12 mouse cellular contexts compared by ENCODE assay signal in the genomic region with DNA sequence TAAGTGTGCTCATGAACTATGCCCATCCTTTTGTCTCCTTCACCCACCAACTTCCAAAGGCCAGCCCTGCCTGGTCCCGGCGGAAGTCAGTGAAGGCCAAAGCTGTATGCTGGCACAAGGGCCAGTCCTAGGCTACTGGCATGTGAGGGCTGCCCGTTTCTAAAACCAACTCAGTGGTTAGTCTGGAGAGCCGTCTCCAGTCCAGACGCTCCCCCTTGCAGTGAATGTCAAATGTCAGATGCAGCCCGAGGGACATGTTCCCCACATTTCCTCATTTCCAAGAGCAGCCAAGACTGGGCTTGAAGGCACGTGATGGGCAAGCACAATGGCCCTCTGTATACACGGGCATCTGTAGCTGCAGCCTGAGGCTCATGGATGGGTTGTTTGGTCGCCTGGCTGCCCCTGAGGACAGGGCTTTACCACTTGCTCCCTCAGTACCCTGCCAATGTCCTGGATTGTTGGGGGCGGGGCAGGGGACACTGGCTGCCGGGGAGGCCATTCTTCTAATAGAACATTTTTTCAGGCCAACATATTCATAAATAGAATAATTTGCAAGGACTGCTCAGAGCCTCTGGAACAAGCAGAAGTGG. TPM values are rescaled to one million over a fixed set of nuclear protein-coding genes. Genes with fewer than 3 reads are reported as not detected.
A peak's percentile ranks its signal among the peaks of the same experiment; 100 is the strongest.
DNase-seq lines count a peak whose midpoint lies in the region; TF ChIP-seq lines count a peak whose summit lies in the region.
"Had no signal": no experiment of that assay in that cellular context is flagged by ENCODE, and none has a peak within 500 bp of the region (broad histone marks: within the 10 kb centered on the region; RNA-seq: fewer than 3 reads in every experiment).

No protein-coding gene starts in this region.

- intact Hi-C loops in gastrocnemius, postnatal 36 days (cut with DNase I), result no loop called here

- DNase-seq in gastrocnemius, postnatal 10 days, result peak; percentile 24
- no peak for DNase-seq in gastrocnemius, postnatal 36 days
- no peak for DNase-seq in layer of hippocampus, adult 2 months (ENCODE audit: low spot score in 2 of 2)
- no peak for DNase-seq in layer of hippocampus, postnatal 25 days (ENCODE audit: extremely low spot score in 1 of 2, low spot score in 1 of 2)
- DNase-seq in Muller cell, postnatal 12 days (ENCODE audit: inconsistent ontology term), result peak; percentile 94
- DNase-seq in fibroblast of lung, adult 2 months (ENCODE audit: low read depth), result peak; percentile 65
- DNase-seq in liver, result no peak
- DNase-seq: adrenal gland, adult 2 months; kidney, adult 11 months; layer of hippocampus, postnatal 36 days; thymus, postnatal 25 days had no signal

- peak overlapping the region; percentile 39 for H3K27ac ChIP-seq in layer of hippocampus, adult 2 months
- H3K27ac ChIP-seq: midbrain, embryonic 10.5 days had no signal

- H3K4me3 ChIP-seq in layer of hippocampus, adult 2 months, result no peak overlapping the region
- H3K4me3 ChIP-seq: midbrain, embryonic 10.5 days had no signal

- TF ChIP-seq CTCF in layer of hippocampus, adult 2 months (conservative IDR thresholded peaks at IDR 0.05), result no peak

RNA-seq across cellular contexts. Expression of gene Pofut2, which starts 15.4 kb away (rescaled TPM):
- total RNA-seq in gastrocnemius, postnatal 10 days (2021), result 10 to 100 TPM; 37.2 to 45.5 TPM
- total RNA-seq in gastrocnemius, postnatal 36 days (2021), result 10 to 100 TPM; 19.9 to 23.2 TPM
- 10 to 100 TPM; 29.5 to 30.1 TPM for total RNA-seq in layer of hippocampus, adult 2 months (2021)
- total RNA-seq in layer of hippocampus, postnatal 25 days (2021), result 10 to 100 TPM; 29.9 to 31.9 TPM

Comparison
In these comparisons a context has a peak if more than half of its experiments do, and no peak if none do; other contexts are left out.
1. DNase-seq: peak in gastrocnemius, postnatal 10 days (single experiment), Muller cell, postnatal 12 days (single experiment) and fibroblast of lung, adult 2 months (single experiment); none in gastrocnemius, postnatal 36 days (0 of 2), layer of hippocampus, adult 2 months (0 of 2), layer of hippocampus, postnatal 25 days (0 of 2) and liver (single experiment).